Mouse (Mus musculus): Measurements from ENCODE around the gene Ndel1. TPM values are rescaled to one million over a fixed set of nuclear protein-coding genes. Genes with fewer than 3 reads are reported as not detected.

The Ndel1 gene
- 100 to 1,000 TPM; 108 to 115 TPM for total RNA-seq (2021)
- long read RNA-seq, experiment 1, transcript Ndel1-201 (9 exons, 2,382 nt), result major isoform, 113 of 153 reads
- long read RNA-seq, experiment 1, partial matches to known transcripts, result 2 of 153 reads
- long read RNA-seq, experiment 1, other reads (novel, unspliced or antisense), result 38 of 153 reads
- long read RNA-seq, experiment 2, transcript Ndel1-201 (9 exons, 2,382 nt), result major isoform, 63 of 87 reads
- long read RNA-seq, experiment 2, partial matches to known transcripts, result 0 of 87 reads
- long read RNA-seq, experiment 2, other reads (novel, unspliced or antisense), result 24 of 87 reads

DNA sequence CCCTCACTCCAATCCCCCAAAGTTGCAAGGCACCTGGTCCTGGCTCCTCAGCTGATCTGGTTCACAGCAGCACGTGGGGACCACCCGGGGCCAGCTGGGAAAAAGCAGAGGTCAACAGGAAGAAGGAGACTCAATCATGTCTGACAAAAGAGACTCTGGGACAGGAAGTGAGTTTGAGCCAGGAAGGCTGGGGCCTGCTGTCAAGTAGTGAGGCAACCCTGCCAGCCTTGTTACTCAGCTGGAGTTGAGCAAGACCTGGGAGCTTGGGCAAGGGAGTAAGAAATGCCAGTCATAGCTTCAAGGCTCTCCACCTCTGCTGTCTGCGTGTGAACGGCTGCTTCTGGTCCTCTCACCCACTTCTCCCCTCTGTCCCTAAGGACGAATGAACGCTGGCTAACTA lies at the start of gene Ndel1:
Ndel1 (minus strand) TSS at position 111 of the 400 bp plus-strand sequence.
- no peak within 1 kb of the TSS for H3K4me3 ChIP-seq
- intact Hi-C loops (cut with DNase I), result loop anchor here (10.0 kb wide), 1 partner anchor 307 kb away; no protein-coding TSS in a partner anchor
- H3K27ac ChIP-seq, result no peak within 1 kb of the TSS
- DNase-seq (ENCODE audit: extremely low spot score in 1 of 2, low spot score in 2 of 2), result no peak
- no peak for TF ChIP-seq CTCF (IDR thresholded peaks at IDR 0.05)

DNA sequence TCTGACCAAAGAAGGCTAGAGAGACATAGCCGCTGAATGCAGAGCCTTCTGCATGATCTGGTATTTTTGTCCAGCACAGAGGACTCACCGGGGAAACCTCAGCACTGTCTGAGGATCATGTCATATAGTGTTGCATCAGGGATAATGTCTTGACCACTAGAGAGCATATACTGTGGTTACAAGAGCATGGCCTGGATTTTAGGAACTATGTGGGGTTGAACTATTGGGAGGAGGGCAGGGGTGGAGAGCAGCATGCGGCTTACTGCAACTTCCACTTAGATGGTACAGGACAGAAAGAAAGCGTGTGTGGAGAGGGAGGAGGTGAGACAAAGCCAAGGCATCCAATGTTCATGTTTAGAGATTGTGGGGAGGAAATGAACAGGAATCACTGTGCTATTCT lies 42.9 kb upstream of the Ndel1 start:
- no peak for TF ChIP-seq CTCF (IDR thresholded peaks at IDR 0.05)
- DNase-seq (ENCODE audit: extremely low spot score in 1 of 2, low spot score in 2 of 2), result no peak
- intact Hi-C loops (cut with DNase I), result no loop called here
- Histone ChIP-seq H3K4me3 (no peak overlapping the region), H3K27ac (no peak overlapping the region)

DNA sequence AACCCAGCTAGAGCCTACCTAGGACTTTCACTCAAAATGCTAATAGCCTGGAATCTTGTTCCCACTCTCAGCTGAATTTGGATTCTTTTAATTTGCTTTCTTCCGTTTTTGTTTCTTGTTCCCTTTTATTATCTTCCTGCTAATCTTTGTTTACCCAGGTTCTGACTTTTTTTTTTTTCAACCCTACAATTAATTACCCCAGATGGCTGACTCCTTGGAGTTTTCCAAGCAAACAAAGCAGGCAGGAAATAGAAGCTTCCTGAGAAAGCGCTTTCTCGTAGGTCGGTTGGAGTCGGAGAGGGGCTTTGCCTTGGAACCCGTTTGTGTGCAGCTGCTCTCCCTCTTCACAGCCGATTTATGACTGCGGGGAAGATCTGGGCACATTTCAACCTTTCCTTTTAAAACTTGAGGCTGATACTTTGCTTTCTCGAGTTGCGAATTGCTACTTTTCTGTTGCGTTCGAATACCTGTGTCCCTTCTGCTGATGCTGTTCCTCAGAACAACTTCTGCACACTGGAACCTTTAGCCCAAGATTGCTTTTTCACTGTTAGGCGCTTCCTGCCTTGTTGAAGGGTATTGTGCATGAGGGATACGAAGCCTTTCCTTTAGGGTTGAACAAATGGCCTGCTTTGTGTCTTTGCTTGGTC lies 40.0 kb upstream of the Ndel1 start:
- Histone ChIP-seq H3K27ac (no peak overlapping the region), H3K4me3 (no peak overlapping the region)
- intact Hi-C loops (cut with DNase I), result no loop called here
- no peak for TF ChIP-seq CTCF (IDR thresholded peaks at IDR 0.05)
- no peak for DNase-seq (ENCODE audit: extremely low spot score in 1 of 2, low spot score in 2 of 2)

DNA sequence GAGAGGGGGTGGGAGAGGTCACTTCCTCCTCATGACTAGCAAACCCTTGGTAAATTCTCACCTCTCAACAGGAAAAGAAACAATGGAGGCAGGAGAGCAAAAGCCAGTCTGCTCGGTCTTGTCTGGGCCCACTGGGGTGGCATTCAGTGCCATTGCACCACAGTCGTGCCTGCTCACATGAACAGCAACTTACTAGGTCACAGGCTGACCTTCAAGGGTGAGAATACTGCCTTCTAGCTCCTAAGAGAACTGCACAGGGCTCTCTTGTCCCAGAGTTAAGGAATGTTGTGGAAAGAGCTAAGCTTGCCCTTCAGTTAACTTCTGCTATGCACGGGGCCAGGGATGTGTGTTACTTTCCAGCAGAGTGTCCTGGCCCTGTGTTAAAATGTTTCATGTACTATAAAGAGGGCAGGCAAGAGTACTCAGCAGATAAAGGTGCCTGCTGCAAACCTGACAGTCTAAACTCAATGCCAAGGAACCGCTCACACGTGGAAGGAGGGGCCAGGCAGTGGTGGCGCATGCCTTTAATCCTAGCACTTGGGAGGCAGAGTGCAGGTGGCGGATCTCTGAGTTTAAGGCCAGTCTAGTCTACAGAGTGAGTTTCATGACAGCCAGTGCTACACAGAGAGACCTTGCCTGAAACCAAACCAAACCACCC lies 37.3 kb upstream of the Ndel1 start:
- Histone ChIP-seq H3K27ac (no peak overlapping the region), H3K4me3 (no peak overlapping the region)
- no peak for DNase-seq (ENCODE audit: extremely low spot score in 1 of 2, low spot score in 2 of 2)
- intact Hi-C loops (cut with DNase I), result no loop called here
- TF ChIP-seq CTCF (IDR thresholded peaks at IDR 0.05), result no peak

DNA sequence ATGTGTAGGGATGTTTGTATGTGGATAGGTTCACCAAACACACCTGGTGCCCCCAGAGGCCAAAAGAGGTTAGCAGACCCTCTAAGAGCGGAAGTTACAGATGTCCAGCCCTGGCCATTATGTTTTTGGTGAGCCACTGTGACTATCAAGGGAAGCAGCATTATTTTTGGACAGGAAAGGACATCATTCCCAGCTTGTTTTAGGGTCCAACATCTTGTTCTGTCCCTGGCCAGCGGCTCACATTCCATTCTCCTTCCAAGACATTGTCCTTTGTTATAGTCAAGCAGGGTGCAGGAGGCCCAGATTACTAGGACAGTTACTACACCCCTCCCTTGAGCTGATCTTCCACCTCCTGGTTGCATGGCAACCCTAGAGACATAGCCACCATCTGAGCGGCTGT lies 35.6 kb upstream of the Ndel1 start:
- intact Hi-C loops (cut with DNase I), result no loop called here
- DNase-seq (ENCODE audit: extremely low spot score in 1 of 2, low spot score in 2 of 2), result no peak
- H3K27ac ChIP-seq, result no peak overlapping the region
- H3K4me3 ChIP-seq, result no peak overlapping the region
- TF ChIP-seq CTCF (IDR thresholded peaks at IDR 0.05), result no peak

DNA sequence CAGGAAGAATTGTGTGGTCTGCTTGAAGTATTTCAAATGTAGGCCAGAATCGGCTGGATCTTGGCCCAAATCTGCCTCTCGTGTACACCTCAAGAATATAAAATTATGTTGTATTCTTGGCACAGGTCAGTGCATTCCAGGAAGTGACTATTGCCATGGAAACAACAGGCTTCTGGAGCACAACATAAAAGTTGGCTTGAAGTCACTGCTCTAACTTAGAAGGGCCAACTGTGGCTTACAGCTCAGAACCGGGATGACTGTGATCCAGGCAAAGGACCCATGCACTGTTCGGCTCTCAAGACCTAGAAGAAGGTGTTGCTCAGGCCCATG lies 34.8 kb upstream of the Ndel1 start:
- no peak overlapping the region for H3K4me3 ChIP-seq
- intact Hi-C loops (cut with DNase I), result no loop called here
- no peak overlapping the region for H3K27ac ChIP-seq
- TF ChIP-seq CTCF (IDR thresholded peaks at IDR 0.05), result no peak
- DNase-seq (ENCODE audit: extremely low spot score in 1 of 2, low spot score in 2 of 2), result no peak

DNA sequence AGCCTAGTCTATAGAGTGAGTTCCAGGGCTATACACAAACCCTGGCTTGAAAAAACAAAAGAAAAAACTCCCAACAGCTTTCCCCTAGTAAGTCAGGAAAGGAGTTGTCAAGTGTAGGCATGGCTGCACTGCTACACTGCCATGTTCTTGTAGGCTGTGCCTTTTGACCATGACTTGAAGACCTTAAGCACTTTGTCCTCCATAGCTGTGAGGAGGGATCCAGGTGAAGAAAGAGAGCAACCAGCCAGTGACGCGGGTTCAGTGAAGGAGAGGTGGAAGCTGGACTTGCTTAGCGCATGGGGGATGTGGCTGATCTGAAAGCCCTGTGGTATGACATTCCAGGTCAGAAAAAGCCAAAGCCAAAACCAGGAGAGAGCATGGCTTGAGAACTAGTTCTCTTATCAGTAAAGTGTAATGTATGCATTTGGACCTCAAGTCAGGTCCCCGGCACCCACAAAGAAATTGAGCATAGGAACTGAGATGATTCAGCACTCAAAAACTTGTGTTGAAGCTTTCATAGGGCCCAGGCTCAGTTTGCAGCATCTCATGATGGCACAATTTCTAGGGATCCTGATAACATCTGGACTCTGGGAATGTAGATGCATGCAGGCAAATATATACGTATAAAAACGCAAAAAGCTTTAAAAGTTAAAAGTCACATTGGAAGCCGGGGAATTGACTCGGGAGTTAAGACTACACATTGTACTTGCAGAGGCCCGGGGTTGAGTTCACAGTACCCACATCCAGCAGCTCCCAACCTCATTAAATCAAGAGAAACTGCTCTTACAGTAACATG lies 34.2 kb upstream of the Ndel1 start:
- Histone ChIP-seq H3K27ac (no peak overlapping the region), H3K4me3 (no peak overlapping the region)
- no peak for DNase-seq (ENCODE audit: extremely low spot score in 1 of 2, low spot score in 2 of 2)
- TF ChIP-seq CTCF (IDR thresholded peaks at IDR 0.05), result no peak
- intact Hi-C loops (cut with DNase I), result loop anchor here (2.0 kb wide), 2 partner anchors 33 to 131 kb away; no protein-coding TSS in a partner anchor

DNA sequence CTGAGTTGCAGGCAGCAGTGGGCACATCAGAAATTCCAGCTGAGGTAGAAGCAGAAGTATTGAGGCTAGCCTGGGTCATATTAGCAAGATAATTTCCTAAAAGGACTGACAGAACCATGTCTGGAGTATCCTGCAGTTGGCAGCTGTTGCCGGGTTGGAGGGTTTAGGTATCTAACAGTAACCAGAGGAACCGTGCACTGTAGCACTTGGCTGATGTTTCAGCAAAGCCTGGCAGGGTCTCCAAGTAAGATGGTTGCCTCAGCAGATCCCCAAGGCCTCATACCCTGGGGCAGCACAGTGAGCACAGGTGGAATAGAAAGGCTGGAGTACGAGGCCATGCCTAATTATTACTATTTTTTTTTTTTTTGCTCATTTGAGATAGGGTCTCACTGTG lies 33.5 kb upstream of the Ndel1 start:
- no peak overlapping the region for H3K4me3 ChIP-seq
- TF ChIP-seq CTCF (IDR thresholded peaks at IDR 0.05), result no peak
- DNase-seq (ENCODE audit: extremely low spot score in 1 of 2, low spot score in 2 of 2), result no peak
- intact Hi-C loops (cut with DNase I), result loop anchor here (2.0 kb wide), 2 partner anchors 34 to 132 kb away; no protein-coding TSS in a partner anchor
- no peak overlapping the region for H3K27ac ChIP-seq

DNA sequence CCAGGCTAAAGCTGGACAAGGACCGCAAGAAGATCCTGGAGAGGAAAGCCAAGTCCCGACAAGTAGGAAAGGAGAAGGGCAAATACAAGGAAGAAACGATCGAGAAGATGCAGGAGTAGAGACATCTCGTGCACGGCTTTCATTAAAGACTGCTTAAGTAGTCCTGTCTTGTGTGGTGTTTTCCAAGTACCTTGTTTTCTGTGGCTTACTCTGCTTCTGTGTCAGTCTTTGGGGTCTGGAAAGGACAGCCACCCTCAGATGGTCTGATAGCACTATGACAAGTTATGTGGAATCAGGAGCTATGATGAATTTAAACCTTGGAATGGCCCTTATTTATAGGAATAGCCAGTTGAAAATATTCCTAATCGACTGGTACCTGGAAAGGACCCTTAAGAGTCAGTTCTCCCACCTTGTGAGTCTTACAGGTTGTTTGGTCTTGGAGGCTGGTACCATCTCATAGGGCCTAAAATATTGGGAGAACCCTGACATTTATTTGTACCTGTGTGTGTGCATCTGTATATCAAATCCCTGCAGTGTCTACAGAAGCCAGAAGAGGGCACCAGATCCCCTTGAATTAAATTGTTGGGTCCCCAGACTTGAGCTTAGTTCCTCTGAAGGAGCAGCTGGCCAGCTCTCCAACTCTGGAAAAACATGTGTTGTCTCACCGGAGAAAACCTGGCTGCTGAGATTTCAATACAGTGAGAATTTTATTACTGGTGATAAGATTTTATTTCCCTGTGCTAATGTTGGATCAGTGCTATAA lies 32.9 kb upstream of the Ndel1 start:
- TF ChIP-seq CTCF (IDR thresholded peaks at IDR 0.05), result peak; percentile 88
- DNase-seq (ENCODE audit: extremely low spot score in 1 of 2, low spot score in 2 of 2), result peak; percentile 71 to 75
- H3K27ac ChIP-seq, result no peak overlapping the region
- intact Hi-C loops (cut with DNase I), result loop anchor here (1.0 to 5.0 kb wide), 4 partner anchors 34 to 132 kb away; partner anchors contain the start of gene Slc25a35
- H3K4me3 ChIP-seq, result no peak overlapping the region

DNA sequence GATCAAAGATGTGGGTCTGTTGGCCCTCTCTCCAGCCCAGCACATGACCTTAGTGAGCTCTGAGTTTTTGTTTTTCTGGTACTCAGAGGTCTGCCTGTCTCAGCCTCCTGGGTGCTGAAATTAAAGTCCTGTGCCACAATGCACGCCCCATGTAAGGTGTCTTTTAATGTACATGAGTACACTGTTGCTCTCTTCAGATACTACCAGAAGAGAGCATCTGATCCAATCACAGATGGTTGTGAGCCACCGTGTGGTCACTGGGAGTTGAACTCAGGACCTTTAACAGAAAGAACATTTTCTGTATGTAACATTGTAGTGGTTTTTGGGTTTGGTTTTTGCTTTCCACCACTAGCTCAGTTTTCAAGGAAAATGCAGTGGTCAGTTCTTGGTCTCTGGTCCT lies 32.1 kb upstream of the Ndel1 start:
- no peak for TF ChIP-seq CTCF (IDR thresholded peaks at IDR 0.05)
- Histone ChIP-seq H3K27ac (no peak overlapping the region), H3K4me3 (no peak overlapping the region)
- intact Hi-C loops (cut with DNase I), result loop anchor here (1.0 to 5.0 kb wide), 4 partner anchors 35 to 133 kb away; partner anchors contain the start of gene Slc25a35
- no peak for DNase-seq (ENCODE audit: extremely low spot score in 1 of 2, low spot score in 2 of 2)

DNA sequence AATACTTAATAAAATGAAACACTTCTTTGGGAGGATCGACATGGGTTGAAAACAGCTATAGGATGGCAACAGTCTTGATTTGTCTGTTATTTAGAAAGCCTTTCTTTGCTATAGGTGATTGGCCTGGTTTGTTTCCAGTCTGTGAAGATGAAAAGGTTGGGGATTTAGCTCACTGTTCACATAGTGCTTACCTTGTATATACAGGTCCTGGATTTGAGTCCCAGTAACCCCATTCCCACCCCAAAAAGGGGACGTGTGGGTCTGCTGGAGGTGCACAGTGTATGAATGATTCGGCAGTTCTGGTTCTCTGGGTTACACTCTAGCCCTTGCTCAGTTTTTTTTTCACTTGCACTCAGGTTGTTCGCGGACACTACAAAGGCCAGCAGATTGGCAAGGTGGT lies 31.2 kb upstream of the Ndel1 start:
- TF ChIP-seq CTCF (IDR thresholded peaks at IDR 0.05), result no peak
- no peak for DNase-seq (ENCODE audit: extremely low spot score in 1 of 2, low spot score in 2 of 2)
- intact Hi-C loops (cut with DNase I), result loop anchor here (5.0 kb wide), 1 partner anchor 64 kb away; the partner anchor contains the start of gene Slc25a35
- Histone ChIP-seq H3K27ac (no peak overlapping the region), H3K4me3 (peak overlapping the region; percentile 80)

All from left cerebral cortex, adult 2 months (tissue).